Mouse (Mus musculus) hindbrain, embryonic 14.5 days (tissue): ENCODE measurements at regions not wholly inside any gene's neighbourhood (a gene's known extent, or its start where the extent isn't known, plus 50 kb on each side); places are given as distances from the start of the nearest gene placed in this dataset.

ENCODE experiments used
- ATAC-seq: fragments of 200-750 bp; cut with Nextera tagmentation; 2 replicates; pipeline ENCODE4 v1.8.0; 2017; ENCODE audit warnings: moderate number of reproducible peaks, mild to moderate bottlenecking, moderate TSS enrichment, moderate library complexity; ENCODE audit not compliant: low FRiP score
- DNase-seq: peaks from one replicate; pipeline ENCODE4 v3.0.0-alpha.2; 2015; ENCODE audit warnings: low spot score
- H3K27ac ChIP-seq: fragments of 300-500 bp; sonication (generic); 2 replicates; pipeline ENCODE4 v1.5.1; 2014; ENCODE audit warnings: mild to moderate bottlenecking, moderate library complexity
- H3K27me3 ChIP-seq: fragments of 300-500 bp; sonication (generic); 2 replicates; pipeline ENCODE4 v1.6.1; 2014; ENCODE audit warnings: mild to moderate bottlenecking, low read length, mixed read lengths; ENCODE audit not compliant: control insufficient read depth, insufficient read depth
- H3K36me3 ChIP-seq: fragments of 300-500 bp; sonication (generic); replicated peaks from 2 replicates; pipeline ENCODE4 v1.6.1; 2014; ENCODE audit not compliant: control insufficient read depth, insufficient read depth
- H3K4me1 ChIP-seq: fragments of 300-500 bp; sonication (generic); replicated peaks from 2 replicates; pipeline ENCODE4 v1.6.1; 2014; ENCODE audit warnings: antibody characterized with exemption, low read length, mixed read lengths; ENCODE audit not compliant: control insufficient read depth, insufficient read depth
- H3K4me2 ChIP-seq: fragments of 300-500 bp; sonication (generic); replicated peaks from 2 replicates; pipeline ENCODE4 v1.6.1; 2014; ENCODE audit warnings: mild to moderate bottlenecking, moderate library complexity
- H3K4me3 ChIP-seq: fragments of 300-500 bp; sonication (generic); replicated peaks from 2 replicates; pipeline ENCODE4 v1.5.1; 2014; ENCODE audit warnings: mild to moderate bottlenecking, low read length
- H3K9ac ChIP-seq: fragments of 300-500 bp; sonication (generic); 2 replicates; pipeline ENCODE4 v1.6.1; 2014
- H3K9me3 ChIP-seq: fragments of 300-500 bp; sonication (generic); 2 replicates; pipeline ENCODE4 v1.6.1; 2016; ENCODE audit warnings: low read length; ENCODE audit not compliant: control insufficient read depth
- WGBS: fragments of 180-500 bp; shearing (Covaris S2); extraction: QIAGEN DNeasy Blood & Tissue Kit; methylation state at CpG from one replicate; pipeline ENCODE4 v1.1.7; 2014; 5-methylcytosine and 5-hydroxymethylcytosine counted together

DNA sequence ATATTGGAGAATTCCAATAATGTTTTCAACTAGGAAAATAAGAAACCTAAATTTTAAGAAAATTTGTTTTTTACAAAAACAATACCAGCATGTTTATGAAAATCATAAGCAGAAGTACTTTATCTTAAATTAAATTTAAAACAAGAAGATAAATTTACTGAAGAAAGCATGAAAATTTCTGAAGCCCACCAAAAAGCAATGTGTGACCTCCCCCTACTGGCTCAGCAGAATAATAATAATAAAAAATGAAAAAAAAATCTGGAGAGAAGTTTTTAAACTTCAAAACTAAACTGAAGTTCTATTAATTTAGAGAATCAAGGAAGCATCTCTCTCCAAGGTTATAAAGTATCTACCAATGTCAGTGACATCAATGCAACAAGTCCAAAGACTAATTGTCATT, 153.2 kb upstream of the Gbe1 start:
- Histone ChIP-seq H3K27me3 (no peaks in the 10 kb centered on the region), H3K27ac (no peak overlapping the region), H3K4me1 (no peaks in the 10 kb centered on the region), H3K4me2 (no peak overlapping the region), H3K9ac (no peak overlapping the region), H3K36me3 (no peaks in the 10 kb centered on the region), H3K9me3 (no peaks in the 10 kb centered on the region), H3K4me3 (no peak overlapping the region)
- ATAC-seq (no peak), DNase-seq (no peak)

- Histone ChIP-seq H3K9me3 (no peaks in the 10 kb centered on the region), H3K27me3 (no peaks in the 10 kb centered on the region), H3K4me1 (no peaks in the 10 kb centered on the region), H3K36me3 (no peaks in the 10 kb centered on the region), H3K4me3 (no peak overlapping the region), H3K4me2 (no peak overlapping the region), H3K27ac (no peak overlapping the region), H3K9ac (no peak overlapping the region)
- no peak for ATAC-seq
- no peak for DNase-seq
- 83% methylated on average over 7 of the region's 7 CpGs for WGBS
These were observed 138.6 kb upstream of the Gbe1 start for GRCm38 (mm10) chr16:70175140-70175539.

DNA sequence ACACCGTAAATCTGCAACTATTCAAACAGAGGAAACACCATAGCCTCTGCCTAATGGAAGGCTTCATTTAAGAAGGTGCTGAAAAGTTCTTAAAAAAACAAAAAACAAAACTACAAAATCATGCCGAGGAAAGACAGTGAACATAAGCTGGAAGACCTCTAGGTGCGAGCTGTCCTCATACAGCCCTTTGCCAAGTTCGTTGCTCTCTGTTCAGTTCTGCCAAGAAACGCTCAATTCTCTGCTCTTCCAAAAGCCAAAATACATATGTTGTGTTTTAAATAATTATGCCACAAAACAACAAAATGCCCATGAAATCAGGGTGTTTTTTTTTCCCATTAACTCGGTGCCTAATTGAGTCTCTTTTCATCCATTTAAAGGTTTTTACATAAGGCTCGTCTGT, 134.8 kb upstream of the Gbe1 start:
- no peak overlapping the region for H3K9ac ChIP-seq
- ATAC-seq (no peak), DNase-seq (no peak)
- H3K36me3 ChIP-seq, result no peaks in the 10 kb centered on the region
- H3K4me2 ChIP-seq, result no peak overlapping the region
- H3K4me1 ChIP-seq, result no peaks in the 10 kb centered on the region
- H3K27ac ChIP-seq, result no peak overlapping the region
- 85% methylated on average over 7 of the region's 7 CpGs for WGBS
- no peaks in the 10 kb centered on the region for H3K9me3 ChIP-seq
- H3K27me3 ChIP-seq, result no peaks in the 10 kb centered on the region
- no peak overlapping the region for H3K4me3 ChIP-seq

GRCm38 (mm10) chr16:70213861-70214597, 99.7 kb upstream of the Gbe1 start:
- ATAC-seq, result no peak

DNA sequence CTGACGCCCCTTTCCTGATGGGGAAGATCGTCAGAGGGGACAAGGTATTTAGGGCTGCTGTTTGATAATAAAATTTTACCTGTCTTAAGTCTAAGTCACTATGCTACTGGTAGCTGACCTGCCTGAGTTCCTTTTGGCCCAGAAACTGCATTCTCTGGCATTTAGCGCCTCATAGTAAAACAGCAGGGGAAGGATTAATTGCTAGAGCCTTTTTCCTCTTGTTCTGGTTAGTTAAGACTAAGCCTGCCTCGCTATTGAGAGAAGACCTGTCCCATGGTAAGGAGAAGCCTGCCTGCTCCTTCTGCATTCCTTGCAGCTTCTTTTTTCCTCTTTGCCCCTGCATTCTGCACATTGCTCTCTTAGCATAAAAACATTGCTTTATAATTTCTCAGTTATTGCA, 98.9 kb upstream of the Gbe1 start:
- H3K36me3 ChIP-seq, result no peaks in the 10 kb centered on the region
- no peak overlapping the region for H3K4me2 ChIP-seq
- peaks cover 8% of the 10 kb centered on the region for H3K9me3 ChIP-seq
- no peaks in the 10 kb centered on the region for H3K27me3 ChIP-seq
- no peak overlapping the region for H3K9ac ChIP-seq
- DNase-seq (no peak), ATAC-seq (no peak)
- no peaks in the 10 kb centered on the region for H3K4me1 ChIP-seq
- WGBS, result 18% methylated on average over 4 of the region's 4 CpGs
- H3K4me3 ChIP-seq, result no peak overlapping the region
- H3K27ac ChIP-seq, result no peak overlapping the region

More at GRCm38 (mm10) chr16:70213861-70214597, 99.7 kb upstream of the Gbe1 start:
- no peak overlapping the region for H3K4me2 ChIP-seq
- H3K27me3 ChIP-seq, result no peaks in the 10 kb centered on the region
- no peak overlapping the region for H3K9ac ChIP-seq
- no peaks in the 10 kb centered on the region for H3K36me3 ChIP-seq
- no peak overlapping the region for H3K4me3 ChIP-seq
- no peak for DNase-seq
- no peaks in the 10 kb centered on the region for H3K4me1 ChIP-seq
- no peak overlapping the region for H3K27ac ChIP-seq
- WGBS, result 79% methylated on average over 1 of the region's 1 CpGs
- H3K9me3 ChIP-seq, result peaks cover 8% of the 10 kb centered on the region

GRCm38 (mm10) chr16:70227601-70228226, 86.0 kb upstream of the Gbe1 start:
- 91% methylated on average over 9 of the region's 9 CpGs for WGBS
- no peak overlapping the region for H3K27ac ChIP-seq
- H3K36me3 ChIP-seq, result no peaks in the 10 kb centered on the region
- no peak for ATAC-seq
- no peak overlapping the region for H3K4me2 ChIP-seq
- no peak overlapping the region for H3K4me3 ChIP-seq
- DNase-seq, result no peak
- H3K27me3 ChIP-seq, result no peaks in the 10 kb centered on the region
- no peak overlapping the region for H3K9ac ChIP-seq
- H3K4me1 ChIP-seq, result 0 out of 2 replicates have a peak, but pooled peaks cover 3% of the 10 kb centered on the region
- H3K9me3 ChIP-seq, result no peaks in the 10 kb centered on the region

- no peaks in the 10 kb centered on the region for H3K27me3 ChIP-seq
- no peak overlapping the region for H3K4me3 ChIP-seq
- H3K4me2 ChIP-seq, result no peak overlapping the region
- H3K36me3 ChIP-seq, result no peaks in the 10 kb centered on the region
- no peak overlapping the region for H3K27ac ChIP-seq
- ATAC-seq (no peak), DNase-seq (no peak)
- WGBS, result 89% methylated on average over 9 of the region's 9 CpGs
- no peaks in the 10 kb centered on the region for H3K9me3 ChIP-seq
- 0 out of 2 replicates have a peak, but pooled peaks cover 3% of the 10 kb centered on the region for H3K4me1 ChIP-seq
- H3K9ac ChIP-seq, result no peak overlapping the region
These were observed 81.0 kb upstream of the Gbe1 start for GRCm38 (mm10) chr16:70232706-70233105.

GRCm38 (mm10) chr16:70235189-70235588, 78.6 kb upstream of the Gbe1 start:
- H3K36me3 ChIP-seq, result no peaks in the 10 kb centered on the region
- 95% methylated on average over 4 of the region's 4 CpGs for WGBS
- H3K4me2 ChIP-seq, result no peak overlapping the region
- H3K4me3 ChIP-seq, result no peak overlapping the region
- H3K9me3 ChIP-seq, result no peaks in the 10 kb centered on the region
- ATAC-seq, result no peak
- no peak overlapping the region for H3K9ac ChIP-seq
- H3K27ac ChIP-seq, result no peak overlapping the region
- no peaks in the 10 kb centered on the region for H3K27me3 ChIP-seq
- H3K4me1 ChIP-seq, result 0 out of 2 replicates have a peak, but pooled peaks cover 6% of the 10 kb centered on the region
- DNase-seq, result no peak

DNA sequence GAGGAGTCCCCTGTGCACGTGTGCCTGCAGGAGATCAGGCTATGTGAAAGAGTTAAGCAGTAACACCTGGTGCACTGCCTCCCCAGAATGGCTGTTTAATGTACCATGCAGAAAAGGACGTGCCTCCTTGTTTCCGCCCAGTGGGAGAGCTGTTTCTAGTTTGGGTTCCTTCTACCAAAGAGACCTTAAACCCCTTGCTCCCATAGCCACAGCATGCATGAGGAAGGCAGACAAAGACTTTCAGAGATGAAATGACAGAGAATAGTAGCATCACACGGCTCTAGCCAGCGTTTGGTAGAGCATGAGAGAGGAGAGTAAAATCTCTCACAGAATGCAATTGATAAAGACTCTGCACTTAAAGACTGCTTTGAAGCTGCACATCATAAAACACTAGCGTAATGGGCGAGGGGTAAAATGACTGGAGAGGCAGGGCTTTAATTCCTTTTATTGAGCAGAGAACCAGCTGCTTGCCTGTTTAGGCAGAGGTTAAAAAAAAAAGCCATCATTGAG, 74.3 kb upstream of the Gbe1 start:
- ATAC-seq, result no peak
- Histone ChIP-seq H3K4me2 (no peak overlapping the region), H3K4me3 (no peak overlapping the region), H3K36me3 (no peaks in the 10 kb centered on the region), H3K27ac (peak overlapping the region; percentile 44), H3K4me1 (0 out of 2 replicates have a peak, but pooled peaks cover 6% of the 10 kb centered on the region), H3K9ac (no peak overlapping the region), H3K27me3 (no peaks in the 10 kb centered on the region), H3K9me3 (no peaks in the 10 kb centered on the region)
- DNase-seq, result no peak
- WGBS, result 23% methylated on average over 7 of the region's 7 CpGs
